Mouse (Mus musculus): Measurements from ENCODE around the gene B2m. TPM values are rescaled to one million over a fixed set of nuclear protein-coding genes. Genes with fewer than 3 reads are reported as not detected.

The B2m gene
- total and polyA plus RNA-seq, 3 experiments: 29.6 to 2,007 (median 996) TPM

- ATAC-seq (ENCODE audit: extremely low read depth, insufficient number of reproducible peaks, low FRiP score, poor library complexity, severe bottlenecking) (no peak), DNase-seq (ENCODE audit: low spot score) (no peak)
- no peaks in the 10 kb centered on the region for H3K27me3 ChIP-seq (ENCODE audit: insufficient read depth, low read length)
- H3K4me3 ChIP-seq (ENCODE audit: low read depth, low read length): peak overlapping the region; percentile 64; the same call in 1 of the 2 replicates
- H3K4me1 ChIP-seq (ENCODE audit: insufficient read depth, low read depth, low read length): peaks cover 51% of the 10 kb centered on the region
- peaks cover 21% of the 10 kb centered on the region for H3K36me3 ChIP-seq (replicated peaks)
- TF ChIP-seq CTCF (IDR thresholded peaks at IDR 0.05; ENCODE audit: low read depth, low read length) (no peak), GATA1 (IDR thresholded peaks at IDR 0.05; ENCODE audit: borderline replicate concordance, low read length) (no peak)
- no peaks in the 10 kb centered on the region for H3K9me3 ChIP-seq (replicated peaks)
Observed at GRCm38 (mm10) chr2:122146687-122147086, 799 bp upstream of the B2m start.

- Histone ChIP-seq H3K27me3 (ENCODE audit: insufficient read depth, low read length) (no peaks in the 10 kb centered on the region), H3K4me1 (ENCODE audit: insufficient read depth, low read depth, low read length) (peaks cover 63% of the 10 kb centered on the region), H3K4me3 (ENCODE audit: low read depth, low read length) (peak overlapping the region; percentile 86), H3K9me3 (replicated peaks) (no peaks in the 10 kb centered on the region), H3K36me3 (replicated peaks) (peaks cover 37% of the 10 kb centered on the region)
- TF ChIP-seq POLR2AphosphoS5 (IDR thresholded peaks at IDR 0.05; ENCODE audit: insufficient replicate concordance, low read depth, low read length) (no peak), CTCF (IDR thresholded peaks at IDR 0.05; ENCODE audit: low read depth, low read length) (no peak), GATA1 (IDR thresholded peaks at IDR 0.05; ENCODE audit: borderline replicate concordance, low read length) (no peak), TAL1 (conservative IDR thresholded peaks at IDR 0.05; ENCODE audit: low read depth, low read length) (no peak), GATA2 (IDR thresholded peaks at IDR 0.05; ENCODE audit: borderline replicate concordance, low read depth, low read length) (no peak)
- ATAC-seq (ENCODE audit: extremely low read depth, insufficient number of reproducible peaks, low FRiP score, poor library complexity, severe bottlenecking): no peak
- no peak for DNase-seq (ENCODE audit: low spot score)
Observed at GRCm38 (mm10) chr2:122148242-122148917, 894 bp downstream of the B2m start.

GRCm38 (mm10) chr2:122149316-122149715, 1.8 kb downstream of the B2m start:
- Histone ChIP-seq H3K27me3 (ENCODE audit: insufficient read depth, low read length) (no peaks in the 10 kb centered on the region), H3K4me3 (ENCODE audit: low read depth, low read length) (peak overlapping the region; percentile 86; the same call in 1 of the 2 replicates), H3K9me3 (replicated peaks) (no peaks in the 10 kb centered on the region), H3K36me3 (replicated peaks) (peaks cover 45% of the 10 kb centered on the region), H3K4me1 (ENCODE audit: insufficient read depth, low read depth, low read length) (peaks cover 67% of the 10 kb centered on the region)
- TF ChIP-seq CTCF (IDR thresholded peaks at IDR 0.05; ENCODE audit: low read depth, low read length) (no peak), GATA1 (IDR thresholded peaks at IDR 0.05; ENCODE audit: borderline replicate concordance, low read length) (no peak), GATA2 (IDR thresholded peaks at IDR 0.05; ENCODE audit: borderline replicate concordance, low read depth, low read length) (no peak)
- DNase-seq (ENCODE audit: low spot score): no peak
- no peak for ATAC-seq (ENCODE audit: extremely low read depth, insufficient number of reproducible peaks, low FRiP score, poor library complexity, severe bottlenecking)

- H3K27me3 ChIP-seq (ENCODE audit: insufficient read depth, low read length): no peaks in the 10 kb centered on the region
- no peak overlapping the region; the same call in 1 of the 2 replicates for H3K4me3 ChIP-seq (ENCODE audit: low read depth, low read length)
- DNase-seq (ENCODE audit: low spot score): no peak
- H3K4me1 ChIP-seq (ENCODE audit: insufficient read depth, low read depth, low read length): peaks cover 69% of the 10 kb centered on the region
- H3K9me3 ChIP-seq (replicated peaks): no peaks in the 10 kb centered on the region
- peaks cover 49% of the 10 kb centered on the region for H3K36me3 ChIP-seq (replicated peaks)
- TF ChIP-seq POLR2AphosphoS5 (IDR thresholded peaks at IDR 0.05; ENCODE audit: insufficient replicate concordance, low read depth, low read length): no peak
- no peak for TF ChIP-seq TAL1 (conservative IDR thresholded peaks at IDR 0.05; ENCODE audit: low read depth, low read length)
- TF ChIP-seq GATA1 (IDR thresholded peaks at IDR 0.05; ENCODE audit: borderline replicate concordance, low read length): no peak
- TF ChIP-seq GATA2 (IDR thresholded peaks at IDR 0.05; ENCODE audit: borderline replicate concordance, low read depth, low read length): no peak
- no peak for TF ChIP-seq CTCF (IDR thresholded peaks at IDR 0.05; ENCODE audit: low read depth, low read length)
- ATAC-seq (ENCODE audit: extremely low read depth, insufficient number of reproducible peaks, low FRiP score, poor library complexity, severe bottlenecking): no peak
Observed at GRCm38 (mm10) chr2:122149716-122150115, 2.2 kb downstream of the B2m start.

GRCm38 (mm10) chr2:122151221-122151620, 3.7 kb downstream of the B2m start:
- Histone ChIP-seq H3K4me1 (ENCODE audit: insufficient read depth, low read depth, low read length) (peaks cover 77% of the 10 kb centered on the region), H3K4me3 (ENCODE audit: low read depth, low read length) (no peak overlapping the region)
- no peak for DNase-seq (ENCODE audit: low spot score)

GRCm38 (mm10) chr2:122152850-122153249, 5.4 kb downstream of the B2m start:
- Histone ChIP-seq H3K4me1 (ENCODE audit: insufficient read depth, low read depth, low read length) (peaks cover 70% of the 10 kb centered on the region), H3K4me3 (ENCODE audit: low read depth, low read length) (no peak overlapping the region), H3K27me3 (ENCODE audit: insufficient read depth, low read length) (no peaks in the 10 kb centered on the region), H3K9me3 (replicated peaks) (no peaks in the 10 kb centered on the region), H3K36me3 (replicated peaks) (peaks cover 65% of the 10 kb centered on the region)
- ATAC-seq (ENCODE audit: extremely low read depth, insufficient number of reproducible peaks, low FRiP score, poor library complexity, severe bottlenecking): no peak
- DNase-seq (ENCODE audit: low spot score): no peak
- TF ChIP-seq POLR2AphosphoS5 (IDR thresholded peaks at IDR 0.05; ENCODE audit: insufficient replicate concordance, low read depth, low read length): no peak
- no peak for TF ChIP-seq TAL1 (conservative IDR thresholded peaks at IDR 0.05; ENCODE audit: low read depth, low read length)
- TF ChIP-seq GATA2 (IDR thresholded peaks at IDR 0.05; ENCODE audit: borderline replicate concordance, low read depth, low read length): no peak
- no peak for TF ChIP-seq GATA1 (IDR thresholded peaks at IDR 0.05; ENCODE audit: borderline replicate concordance, low read length)
- no peak for TF ChIP-seq CTCF (IDR thresholded peaks at IDR 0.05; ENCODE audit: low read depth, low read length)

More at GRCm38 (mm10) chr2:122151221-122151620, 3.7 kb downstream of the B2m start:
- no peaks in the 10 kb centered on the region for H3K27me3 ChIP-seq (ENCODE audit: insufficient read depth, low read length)
- no peak for ATAC-seq (ENCODE audit: extremely low read depth, insufficient number of reproducible peaks, low FRiP score, poor library complexity, severe bottlenecking)
- H3K9me3 ChIP-seq (replicated peaks): no peaks in the 10 kb centered on the region
- peaks cover 62% of the 10 kb centered on the region for H3K36me3 ChIP-seq (replicated peaks)
- TF ChIP-seq GATA1 (IDR thresholded peaks at IDR 0.05; ENCODE audit: borderline replicate concordance, low read length): no peak
- no peak for TF ChIP-seq TAL1 (conservative IDR thresholded peaks at IDR 0.05; ENCODE audit: low read depth, low read length)
- no peak for TF ChIP-seq POLR2AphosphoS5 (IDR thresholded peaks at IDR 0.05; ENCODE audit: insufficient replicate concordance, low read depth, low read length)
- no peak for TF ChIP-seq CTCF (IDR thresholded peaks at IDR 0.05; ENCODE audit: low read depth, low read length)
- TF ChIP-seq GATA2 (IDR thresholded peaks at IDR 0.05; ENCODE audit: borderline replicate concordance, low read depth, low read length): no peak

Measured in G1E (cell line).